Mouse (Mus musculus): ENCODE results near the gene Gabrr3. TPM values are rescaled to one million over a fixed set of nuclear protein-coding genes. Genes with fewer than 3 reads are reported as not detected.

The Gabrr3 gene
- 0.03 TPM in 1 of 2 replicates, not detected in the other for polyA plus RNA-seq (2015; fragmentation: Nextera tagmentation; extraction: Ambion mirVana)

GRCm38 (mm10) chr16:59407032-59407431 is at the start of gene Gabrr3:
Gene Gabrr3, plus strand, starts transcription at chr16:59407332.

GRCm38 (mm10) chr16:59363893-59364292 is 43.2 kb upstream of the Gabrr3 start, which contains the start of gene Olfr209:
Gene Olfr209, minus strand, starts transcription at chr16:59363993.

GRCm38 (mm10) chr16:59471637-59472278 is 64.6 kb downstream of the Gabrr3 start, which contains the start of gene Riox2:
Gene Riox2, plus strand, starts transcription at chr16:59471775.

Other genes starting within 250 kb of the Gabrr3 start
- gene Olfr196, start 236.9 kb upstream of the Gabrr3 start, polyA plus RNA-seq (2015; fragmentation: Nextera tagmentation; extraction: Ambion mirVana): not detected in 2 replicates
- not detected in 2 replicates for gene Olfr198, start 203.8 kb upstream of the Gabrr3 start, polyA plus RNA-seq (2015; fragmentation: Nextera tagmentation; extraction: Ambion mirVana)
- gene Olfr199, start 187.6 kb upstream of the Gabrr3 start, polyA plus RNA-seq (2015; fragmentation: Nextera tagmentation; extraction: Ambion mirVana): not detected in 2 replicates
- not detected in 2 replicates for gene Olfr201, start 134.7 kb upstream of the Gabrr3 start, polyA plus RNA-seq (2015; fragmentation: Nextera tagmentation; extraction: Ambion mirVana)
- not detected in 2 replicates for gene Olfr202, start 120.5 kb upstream of the Gabrr3 start, polyA plus RNA-seq (2015; fragmentation: Nextera tagmentation; extraction: Ambion mirVana)
- gene Olfr203, start 108.5 kb upstream of the Gabrr3 start, polyA plus RNA-seq (2015; fragmentation: Nextera tagmentation; extraction: Ambion mirVana): not detected in 2 replicates
- gene Olfr204, start 89.1 kb upstream of the Gabrr3 start, polyA plus RNA-seq (2015; fragmentation: Nextera tagmentation; extraction: Ambion mirVana): not detected in 2 replicates
- not detected in 2 replicates for gene Olfr205, start 76.2 kb upstream of the Gabrr3 start, polyA plus RNA-seq (2015; fragmentation: Nextera tagmentation; extraction: Ambion mirVana)
- not detected in 2 replicates for gene Olfr206, start 58.1 kb upstream of the Gabrr3 start, polyA plus RNA-seq (2015; fragmentation: Nextera tagmentation; extraction: Ambion mirVana)
- gene Olfr209, start 43.3 kb upstream of the Gabrr3 start, polyA plus RNA-seq (2015; fragmentation: Nextera tagmentation; extraction: Ambion mirVana): not detected in 2 replicates
- 12.6 and 13.5 TPM in 2 replicates for gene Riox2, start 64.4 kb downstream of the Gabrr3 start, polyA plus RNA-seq (2015; fragmentation: Nextera tagmentation; extraction: Ambion mirVana)
- 6.3 and 6.4 TPM in 2 replicates for gene Crybg3, start 193.6 kb downstream of the Gabrr3 start, polyA plus RNA-seq (2015; fragmentation: Nextera tagmentation; extraction: Ambion mirVana)
- 6.9 and 9.2 TPM in 2 replicates for gene Arl6, start 232.1 kb downstream of the Gabrr3 start, polyA plus RNA-seq (2015; fragmentation: Nextera tagmentation; extraction: Ambion mirVana)